Mouse (Mus musculus) kidney, adult 2 months (tissue): ENCODE results near the gene Epha2.

ENCODE experiments used
- CTCF ChIP-seq: fragments of 200-500 bp; conservative IDR thresholded peaks from 2 replicates; pipeline ENCODE4 v1.5.1; 2011; ENCODE audit warnings: low read depth, mild to moderate bottlenecking, control low read depth, low read length, moderate library complexity, mixed read lengths; ENCODE audit not compliant: insufficient read depth, insufficient read length
- POLR2A ChIP-seq: fragments of 200-500 bp; IDR thresholded peaks from one replicate; pipeline ENCODE4 v1.6.1; 2011; ENCODE audit warnings: low read depth, low read length, control low read depth

DNA sequence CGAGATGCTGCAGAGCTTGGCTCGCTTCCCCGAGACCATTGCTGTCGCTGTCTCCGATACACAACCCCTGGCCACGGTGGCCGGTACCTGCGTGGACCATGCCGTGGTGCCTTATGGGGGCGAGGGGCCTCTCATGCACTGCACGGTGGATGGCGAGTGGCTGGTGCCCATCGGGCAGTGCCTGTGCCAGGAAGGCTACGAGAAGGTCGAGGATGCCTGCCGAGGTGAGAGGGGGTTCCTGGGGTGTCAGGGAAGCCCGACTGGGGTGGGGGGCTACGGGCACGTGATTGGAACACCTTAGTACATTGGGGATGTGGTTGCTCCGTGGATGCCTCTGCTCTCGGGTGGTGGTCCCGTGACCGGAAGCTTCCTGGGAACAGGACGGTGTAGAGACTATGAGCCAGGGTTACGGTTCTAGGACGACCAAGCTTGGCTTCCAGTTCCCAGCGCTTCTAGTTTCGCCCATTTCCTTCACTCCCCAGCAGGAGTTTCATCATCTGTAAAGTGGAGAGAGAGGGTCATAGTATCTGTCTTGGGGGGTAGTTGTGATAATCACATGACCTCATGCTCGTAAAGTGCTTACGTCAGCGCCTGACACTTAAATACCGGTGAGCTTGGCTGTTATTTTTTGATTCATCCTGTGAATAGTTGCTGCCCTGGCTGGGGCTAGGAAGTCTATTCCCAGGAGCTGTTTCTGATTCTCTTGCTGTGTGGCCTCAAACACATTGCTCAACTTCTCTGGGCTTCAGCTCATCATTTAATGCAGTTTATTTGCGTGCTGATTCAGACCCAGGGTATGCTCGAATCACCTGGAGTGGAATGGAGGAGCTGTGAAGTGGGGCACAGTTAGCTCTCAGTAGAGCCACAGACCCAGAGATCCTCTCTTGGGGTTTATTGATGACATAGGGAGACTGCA is 8.1 kb downstream of the Epha2 start:
- TF ChIP-seq POLR2A (no peak), CTCF (no peak)
